Mouse (Mus musculus): Measurements from ENCODE around the gene Kifc5b. TPM values are rescaled to one million over a fixed set of nuclear protein-coding genes. Genes with fewer than 3 reads are reported as not detected.

Kifc5b gene
- polyA plus RNA-seq, 1 experiment from 2014 or later = 0.94 TPM

DNA sequence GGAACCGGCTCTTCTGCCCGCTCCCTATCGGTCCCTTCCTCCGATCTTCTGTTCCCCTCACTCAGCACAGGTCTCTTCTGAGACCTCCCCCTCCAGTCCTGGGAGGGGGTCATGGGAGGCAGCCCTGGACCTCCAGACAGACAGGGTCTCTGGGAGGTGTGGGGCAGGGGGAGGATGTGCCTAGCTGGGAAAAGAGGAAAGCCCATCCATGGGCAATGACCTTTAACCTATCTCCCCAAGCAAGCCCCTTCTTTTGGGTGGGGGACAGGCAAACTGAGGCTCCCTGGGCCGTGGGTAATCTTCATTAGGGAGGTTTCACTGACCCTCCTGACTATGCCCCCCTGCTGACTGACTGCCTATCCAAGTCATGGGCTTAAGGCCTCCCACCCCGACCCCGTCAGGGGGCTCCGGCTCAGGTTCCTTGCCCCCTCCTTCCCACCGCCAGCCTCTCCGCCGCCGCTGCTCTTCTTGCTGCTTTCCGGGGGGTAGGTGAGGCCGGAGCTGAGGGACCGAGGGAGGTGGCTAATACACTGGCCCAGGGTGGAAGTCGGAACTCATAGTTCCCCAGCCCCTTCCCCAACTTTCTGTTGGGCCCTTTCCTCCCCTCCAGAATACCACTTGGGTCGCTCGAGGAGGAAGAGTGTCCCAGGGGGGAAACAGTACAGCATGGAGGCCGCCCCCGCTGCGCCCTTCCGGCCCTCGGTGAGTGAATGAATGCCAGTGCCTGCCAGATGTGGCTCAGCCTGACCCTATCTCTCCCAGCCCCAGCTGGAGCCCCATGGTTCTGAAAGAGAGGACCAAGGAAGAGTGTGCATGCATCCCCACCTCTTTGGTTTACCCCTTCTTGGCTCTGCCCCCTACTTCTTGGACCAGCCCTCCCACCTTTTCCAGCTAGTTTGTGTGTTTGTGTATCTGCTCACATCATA, 35.3 kb downstream of the Kifc5b start:
- ATAC-seq = no peak
- peak overlapping the region; percentile 55 for H3K4me2 ChIP-seq (replicated peaks; ENCODE audit: low read depth)
- H3K9me3 ChIP-seq (ENCODE audit: control insufficient read depth) = no peaks in the 10 kb centered on the region
- peaks cover 7% of the 10 kb centered on the region; the same call in 1 of the 2 replicates for H3K4me1 ChIP-seq (replicated peaks; ENCODE audit: control insufficient read depth, insufficient read depth, low read length)
- H3K9ac ChIP-seq (ENCODE audit: low read depth, low read length) = no peak overlapping the region
- H3K36me3 ChIP-seq (ENCODE audit: control insufficient read depth, insufficient read depth) = peaks cover 5% of the 10 kb centered on the region; the same call in 1 of the 2 replicates
- peak overlapping the region; percentile 17; the same call in 1 of the 2 replicates for H3K4me3 ChIP-seq (ENCODE audit: low read depth, low read length)
- TF ChIP-seq CTCF (IDR thresholded peaks at IDR 0.05; ENCODE audit: low read depth) = no peak
- no peak overlapping the region for H3K27ac ChIP-seq (ENCODE audit: low read depth, low read length)
- WGBS = 42% methylated on average over 23 of the region's 23 CpGs
- no peaks in the 10 kb centered on the region for H3K27me3 ChIP-seq (replicated peaks; ENCODE audit: control insufficient read depth, insufficient read depth, low read length)

DNA sequence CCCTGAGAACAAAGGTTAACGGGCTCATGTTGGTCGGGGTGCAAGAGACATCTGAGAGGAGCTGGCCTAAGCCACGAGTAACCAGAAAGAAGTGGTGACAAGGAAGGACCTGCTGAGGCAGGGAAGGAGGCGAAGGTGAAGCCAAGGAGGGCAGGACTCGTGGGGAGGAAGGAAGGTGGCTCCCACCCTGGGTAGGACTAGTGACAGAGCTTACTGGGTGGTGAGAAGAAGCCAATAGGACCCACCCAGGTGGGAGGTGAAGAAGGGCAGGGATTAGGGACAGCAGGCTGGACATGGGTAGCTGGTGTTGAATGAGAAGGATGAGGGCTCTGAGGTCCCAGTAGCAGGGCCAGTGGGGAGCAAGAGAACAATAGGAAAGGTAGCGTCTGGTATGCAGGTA, 36.3 kb downstream of the Kifc5b start:
- TF ChIP-seq CTCF (IDR thresholded peaks at IDR 0.05; ENCODE audit: low read depth) = no peak
- ATAC-seq = no peak
- Histone ChIP-seq H3K4me2 (replicated peaks; ENCODE audit: low read depth) (peak overlapping the region; percentile 52; the same call in 1 of the 2 replicates), H3K4me3 (ENCODE audit: low read depth, low read length) (no peak overlapping the region), H3K4me1 (replicated peaks; ENCODE audit: control insufficient read depth, insufficient read depth, low read length) (peaks cover 7% of the 10 kb centered on the region; the same call in 1 of the 2 replicates), H3K36me3 (ENCODE audit: control insufficient read depth, insufficient read depth) (peaks cover 14% of the 10 kb centered on the region; the same call in 1 of the 2 replicates), H3K27me3 (replicated peaks; ENCODE audit: control insufficient read depth, insufficient read depth, low read length) (no peaks in the 10 kb centered on the region), H3K9ac (ENCODE audit: low read depth, low read length) (no peak overlapping the region), H3K27ac (ENCODE audit: low read depth, low read length) (no peak overlapping the region), H3K9me3 (ENCODE audit: control insufficient read depth) (no peaks in the 10 kb centered on the region)
- 53% methylated on average over 6 of the region's 6 CpGs for WGBS

GRCm38 (mm10) chr17:26953726-26954125, 36.8 kb downstream of the Kifc5b start:
- 10% methylated on average over 10 of the region's 16 CpGs for WGBS
- H3K36me3 ChIP-seq (ENCODE audit: control insufficient read depth, insufficient read depth) = peaks cover 14% of the 10 kb centered on the region; the same call in 1 of the 2 replicates
- H3K9ac ChIP-seq (ENCODE audit: low read depth, low read length) = no peak overlapping the region
- peak overlapping the region; percentile 52 for H3K4me2 ChIP-seq (replicated peaks; ENCODE audit: low read depth)
- ATAC-seq = no peak
- H3K4me1 ChIP-seq (replicated peaks; ENCODE audit: control insufficient read depth, insufficient read depth, low read length) = peaks cover 7% of the 10 kb centered on the region; the same call in 1 of the 2 replicates
- no peaks in the 10 kb centered on the region for H3K27me3 ChIP-seq (replicated peaks; ENCODE audit: control insufficient read depth, insufficient read depth, low read length)
- H3K27ac ChIP-seq (ENCODE audit: low read depth, low read length) = no peak overlapping the region
- H3K9me3 ChIP-seq (ENCODE audit: control insufficient read depth) = no peaks in the 10 kb centered on the region
- no peak for TF ChIP-seq CTCF (IDR thresholded peaks at IDR 0.05; ENCODE audit: low read depth)
- H3K4me3 ChIP-seq (ENCODE audit: low read depth, low read length) = 0 out of 2 replicates have a peak overlapping the region, but pooled peaks have one; percentile 9

DNA sequence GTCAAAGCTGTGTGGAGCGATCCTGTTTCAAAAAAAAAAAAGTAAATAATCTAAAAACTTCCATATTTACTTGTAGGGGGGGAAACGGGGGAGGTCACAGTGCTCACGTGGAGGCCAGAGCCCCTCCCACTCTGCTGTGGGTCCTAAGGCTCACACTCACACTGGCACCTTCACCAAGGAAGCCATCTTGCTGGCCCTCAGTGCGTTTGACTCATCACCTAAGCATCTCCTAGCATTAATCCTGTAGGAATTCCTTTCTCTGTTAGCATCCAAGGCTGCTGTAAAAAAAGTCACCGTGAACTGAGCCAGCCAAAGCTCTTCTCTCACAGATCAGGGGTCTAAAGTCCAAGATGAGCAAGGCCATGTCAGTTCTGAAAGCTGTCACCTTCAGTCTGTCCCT, 39.4 kb downstream of the Kifc5b start:
- Histone ChIP-seq H3K4me2 (replicated peaks; ENCODE audit: low read depth) (no peak overlapping the region), H3K9ac (ENCODE audit: low read depth, low read length) (no peak overlapping the region), H3K4me1 (replicated peaks; ENCODE audit: control insufficient read depth, insufficient read depth, low read length) (0 out of 2 replicates have a peak, but pooled peaks cover 3% of the 10 kb centered on the region), H3K36me3 (ENCODE audit: control insufficient read depth, insufficient read depth) (peaks cover 33% of the 10 kb centered on the region; the same call in 1 of the 2 replicates), H3K27ac (ENCODE audit: low read depth, low read length) (no peak overlapping the region), H3K9me3 (ENCODE audit: control insufficient read depth) (no peaks in the 10 kb centered on the region), H3K27me3 (replicated peaks; ENCODE audit: control insufficient read depth, insufficient read depth, low read length) (no peaks in the 10 kb centered on the region), H3K4me3 (ENCODE audit: low read depth, low read length) (no peak overlapping the region)
- 64% methylated on average over 5 of the region's 5 CpGs for WGBS
- no peak for TF ChIP-seq CTCF (IDR thresholded peaks at IDR 0.05; ENCODE audit: low read depth)
- no peak for ATAC-seq

DNA sequence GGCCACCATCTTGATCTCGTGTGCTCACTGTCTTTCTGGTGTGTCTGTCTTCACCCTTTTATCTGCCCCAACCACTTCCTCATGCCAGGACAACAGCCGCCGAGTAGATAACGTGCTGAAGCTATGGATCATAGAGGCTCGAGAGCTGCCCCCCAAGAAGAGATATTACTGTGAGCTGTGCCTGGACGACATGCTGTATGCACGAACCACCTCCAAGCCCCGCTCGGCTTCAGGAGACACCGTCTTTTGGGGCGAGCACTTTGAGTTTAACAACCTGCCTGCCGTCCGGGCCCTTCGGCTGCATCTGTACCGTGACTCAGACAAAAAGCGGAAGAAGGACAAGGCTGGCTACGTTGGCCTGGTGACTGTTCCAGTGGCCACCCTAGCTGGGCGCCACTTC, 40.0 kb downstream of the Kifc5b start:
- Histone ChIP-seq H3K27ac (ENCODE audit: low read depth, low read length) (no peak overlapping the region), H3K9me3 (ENCODE audit: control insufficient read depth) (no peaks in the 10 kb centered on the region), H3K4me3 (ENCODE audit: low read depth, low read length) (no peak overlapping the region), H3K27me3 (replicated peaks; ENCODE audit: control insufficient read depth, insufficient read depth, low read length) (no peaks in the 10 kb centered on the region), H3K4me2 (replicated peaks; ENCODE audit: low read depth) (no peak overlapping the region), H3K9ac (ENCODE audit: low read depth, low read length) (no peak overlapping the region), H3K4me1 (replicated peaks; ENCODE audit: control insufficient read depth, insufficient read depth, low read length) (0 out of 2 replicates have a peak, but pooled peaks cover 3% of the 10 kb centered on the region), H3K36me3 (ENCODE audit: control insufficient read depth, insufficient read depth) (peaks cover 38% of the 10 kb centered on the region; the same call in 1 of the 2 replicates)
- TF ChIP-seq CTCF (IDR thresholded peaks at IDR 0.05; ENCODE audit: low read depth) = no peak
- 81% methylated on average over 18 of the region's 18 CpGs for WGBS
- ATAC-seq = no peak

DNA sequence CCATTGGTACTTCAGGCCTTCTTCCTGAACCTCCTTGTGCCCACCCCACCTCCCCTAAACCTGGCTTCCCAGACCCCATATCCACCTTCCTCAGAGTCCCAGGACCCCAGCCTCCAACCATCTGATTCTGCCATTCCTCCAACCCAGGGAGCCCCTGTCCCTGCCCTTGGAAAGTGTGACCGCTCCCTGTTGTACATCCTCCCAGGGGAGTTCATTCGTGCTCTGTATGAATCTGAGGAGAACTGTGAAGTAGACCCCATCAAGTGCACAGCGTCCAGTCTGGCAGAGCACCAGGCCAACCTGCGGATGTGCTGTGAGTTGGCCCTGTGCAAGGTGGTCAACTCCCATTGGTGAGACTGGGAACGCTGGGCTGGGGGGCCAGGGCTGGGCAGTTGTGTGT, 41.0 kb downstream of the Kifc5b start:
- no peak overlapping the region for H3K4me2 ChIP-seq (replicated peaks; ENCODE audit: low read depth)
- peaks cover 38% of the 10 kb centered on the region; the same call in 1 of the 2 replicates for H3K36me3 ChIP-seq (ENCODE audit: control insufficient read depth, insufficient read depth)
- no peak overlapping the region for H3K4me3 ChIP-seq (ENCODE audit: low read depth, low read length)
- 92% methylated on average over 5 of the region's 5 CpGs for WGBS
- H3K9me3 ChIP-seq (ENCODE audit: control insufficient read depth) = no peaks in the 10 kb centered on the region
- H3K27me3 ChIP-seq (replicated peaks; ENCODE audit: control insufficient read depth, insufficient read depth, low read length) = no peaks in the 10 kb centered on the region
- H3K9ac ChIP-seq (ENCODE audit: low read depth, low read length) = no peak overlapping the region
- 0 out of 2 replicates have a peak, but pooled peaks cover 3% of the 10 kb centered on the region for H3K4me1 ChIP-seq (replicated peaks; ENCODE audit: control insufficient read depth, insufficient read depth, low read length)
- no peak overlapping the region for H3K27ac ChIP-seq (ENCODE audit: low read depth, low read length)
- ATAC-seq = no peak
- no peak for TF ChIP-seq CTCF (IDR thresholded peaks at IDR 0.05; ENCODE audit: low read depth)
